Mouse (Mus musculus) heart, postnatal 0 days (tissue): ENCODE results near the gene Gm20708.

Experiments used
- CTCF ChIP-seq: IDR thresholded peaks from 2 replicates; pipeline ENCODE4 v1.5.1; 2016; ENCODE audit warnings: antibody characterized with exemption, control low read depth, low read depth
- EP300 ChIP-seq: IDR thresholded peaks from 2 replicates; pipeline ENCODE4 v1.6.1; 2016; ENCODE audit warnings: antibody characterized with exemption, low read depth

- no peak for TF ChIP-seq CTCF
- no peak for TF ChIP-seq EP300
Observed at GRCm38 (mm10) chr11:117777111-117777510, 32.4 kb upstream of the Gm20708 start.
